Mouse (Mus musculus) adrenal gland, adult (tissue): ENCODE data around the gene Slc39a11.

Experiments used
- DNase-seq, 2 experiments: peaks; one replicate each; pipeline ENCODE4 v3.0.0; 2022 to 2023; ENCODE audit warnings: low spot score in 1 of 2; ENCODE audit not compliant: inconsistent age in 2 of 2

Gene Slc39a11

DNA sequence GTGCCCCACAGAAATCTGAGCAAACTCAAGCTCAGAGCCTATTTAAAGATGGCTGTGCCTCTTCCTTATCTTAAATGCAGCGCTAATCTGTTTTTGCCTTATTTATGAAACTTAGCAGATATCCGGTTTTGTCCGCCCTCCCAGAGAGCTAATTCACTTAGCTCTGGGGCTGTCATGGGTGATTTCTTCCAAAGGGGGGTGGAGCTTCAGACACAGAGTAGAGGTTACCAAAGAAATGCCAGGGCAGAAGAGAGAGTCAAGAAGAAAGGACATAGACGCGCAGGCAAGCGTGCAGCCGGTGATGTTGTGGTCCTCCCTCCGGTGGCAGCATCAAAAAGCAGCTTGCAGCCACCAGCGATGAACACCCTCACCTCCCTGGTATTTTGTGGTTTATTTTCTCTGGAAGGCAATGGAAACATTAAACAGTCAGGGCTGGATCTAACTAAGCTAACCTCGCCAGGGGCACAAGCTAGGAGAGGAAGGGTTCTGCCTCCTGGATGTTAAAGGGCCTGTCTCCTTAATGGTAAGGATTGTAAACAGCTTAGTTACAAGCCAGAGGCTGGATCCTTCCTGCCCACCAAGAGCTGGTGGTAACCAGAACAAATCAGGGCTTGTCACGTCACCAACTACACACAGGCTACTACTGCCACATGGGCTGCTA, 103.5 kb downstream of the Slc39a11 start:
- DNase-seq = peak in 1 of 2 experiments; percentile 42

DNA sequence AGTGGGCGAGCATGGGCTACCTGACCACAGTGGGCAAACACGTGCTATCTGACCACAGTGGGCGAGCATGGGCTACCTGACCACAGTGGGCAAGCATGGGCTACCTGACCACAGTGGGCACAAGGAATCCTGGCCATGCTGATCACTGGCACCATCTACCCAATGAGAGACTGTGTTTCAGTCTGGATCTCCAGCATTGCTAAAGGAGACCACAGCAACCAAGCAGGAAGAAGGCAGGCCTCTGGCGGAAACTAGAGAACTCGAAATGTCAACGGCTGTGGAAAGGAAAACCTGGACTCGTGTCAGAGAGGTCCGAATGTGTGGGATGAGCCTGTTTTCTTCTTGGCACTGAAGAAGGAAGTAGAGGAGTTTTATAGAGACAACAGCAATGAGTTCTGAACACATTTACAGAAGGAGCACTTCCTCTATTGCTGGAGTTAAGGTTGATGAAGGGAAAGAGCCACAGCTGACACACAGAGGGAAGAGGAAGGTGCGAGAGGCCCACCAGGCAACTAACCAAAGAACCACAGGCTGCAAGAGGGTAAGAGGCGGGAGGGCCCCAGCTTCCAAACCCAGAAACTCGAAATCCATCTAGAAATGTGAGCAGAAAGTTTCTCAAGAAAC, 105.8 kb downstream of the Slc39a11 start:
- no peak for DNase-seq

DNA sequence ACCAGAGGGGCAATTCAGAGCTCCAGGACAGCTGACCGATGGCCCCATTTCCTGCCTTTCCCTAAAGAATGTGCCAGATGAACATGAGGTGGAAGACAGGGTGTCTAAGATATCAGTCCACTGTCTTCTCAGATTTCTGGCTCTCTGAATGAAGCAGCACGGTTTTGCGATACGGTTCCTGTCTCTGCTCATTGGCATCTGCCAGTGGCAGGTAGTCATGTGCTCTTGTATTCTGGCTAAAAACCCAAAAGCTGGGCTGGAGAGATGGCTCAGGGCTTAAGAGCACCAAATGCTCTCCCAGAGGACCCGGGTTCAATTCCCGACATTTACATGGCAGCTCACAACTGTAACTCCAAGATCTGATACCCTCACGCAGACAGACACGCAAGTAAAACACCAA, 108.8 kb downstream of the Slc39a11 start:
- DNase-seq = no peak

DNA sequence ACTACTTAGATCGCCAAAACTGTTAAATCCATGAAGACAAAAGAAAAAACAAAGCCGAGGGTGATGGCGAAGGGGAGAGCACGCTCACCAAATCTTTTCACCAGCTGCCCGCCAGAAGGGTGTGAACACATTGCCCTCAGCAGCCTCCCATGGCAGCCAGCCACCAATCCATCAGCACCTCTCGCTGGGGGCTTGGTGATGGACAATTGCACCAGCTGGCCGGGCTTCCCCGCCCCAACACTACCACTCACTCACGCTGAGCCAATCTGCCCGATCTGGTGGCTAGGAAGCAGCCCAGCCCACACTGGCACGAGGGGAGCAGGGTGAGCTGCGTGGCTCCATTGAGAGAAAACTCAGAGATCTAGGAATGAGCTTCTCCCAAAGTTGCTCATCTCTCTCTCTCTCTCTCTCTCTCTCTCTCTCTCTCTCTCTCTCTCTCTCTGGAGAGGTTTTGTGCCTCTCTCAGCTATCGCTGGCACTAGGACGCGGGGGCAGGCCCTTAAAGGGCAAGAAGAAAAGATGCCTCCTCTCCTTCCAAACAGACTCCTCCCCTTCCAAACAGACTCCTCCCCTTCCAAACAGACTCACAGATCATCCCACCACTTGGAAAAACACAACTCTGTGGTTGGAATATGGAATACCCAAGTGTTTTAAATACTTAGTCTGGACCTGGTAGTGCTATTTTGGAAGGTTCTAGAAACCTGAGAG, 110.2 kb downstream of the Slc39a11 start:
- DNase-seq = peak; percentile 18 to 42

DNA sequence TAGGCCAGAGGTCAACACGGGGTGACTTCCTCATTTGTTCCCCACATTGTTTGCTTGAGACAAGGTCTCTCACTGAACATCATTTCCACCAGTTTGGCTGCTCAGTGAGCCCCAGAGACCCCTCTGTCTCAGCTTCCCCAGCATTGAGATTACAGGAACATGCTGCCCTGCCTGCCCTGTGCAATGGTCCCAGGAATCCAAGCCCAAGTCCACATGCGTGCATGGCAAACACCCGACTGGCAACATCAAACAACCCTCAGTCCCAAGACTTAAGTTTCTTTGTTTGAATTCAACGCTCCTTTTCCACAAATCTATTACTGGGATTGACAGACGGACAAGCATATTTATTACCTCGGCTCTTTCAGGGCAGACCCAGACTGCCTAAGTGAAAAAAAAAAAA, 110.8 kb downstream of the Slc39a11 start:
- DNase-seq = no peak

DNA sequence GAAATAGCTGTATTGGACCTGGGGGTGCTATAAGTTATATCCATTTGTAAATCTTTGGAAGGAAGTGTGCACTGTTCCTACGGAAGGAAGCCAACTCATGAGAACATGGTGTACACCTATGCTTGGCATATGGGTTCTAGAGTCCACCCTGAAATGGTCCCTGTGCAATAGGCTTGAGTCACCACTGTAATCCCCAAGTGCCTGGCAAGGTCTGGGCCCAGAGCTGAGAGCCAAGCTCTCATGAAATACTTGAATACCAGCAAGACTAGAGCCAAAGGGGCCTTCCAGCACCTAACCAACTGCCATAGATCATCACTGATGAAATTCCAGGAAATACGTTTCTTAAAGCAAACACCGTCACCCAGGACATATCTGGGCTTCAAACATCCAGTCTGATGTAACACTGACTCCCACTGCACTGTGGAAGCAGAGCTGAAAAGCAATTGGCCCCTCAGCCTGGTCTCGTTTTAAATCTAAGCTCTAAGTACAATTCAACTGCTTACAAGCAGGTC, 111.4 kb downstream of the Slc39a11 start:
- DNase-seq = peak in 1 of 2 experiments; percentile 57

DNA sequence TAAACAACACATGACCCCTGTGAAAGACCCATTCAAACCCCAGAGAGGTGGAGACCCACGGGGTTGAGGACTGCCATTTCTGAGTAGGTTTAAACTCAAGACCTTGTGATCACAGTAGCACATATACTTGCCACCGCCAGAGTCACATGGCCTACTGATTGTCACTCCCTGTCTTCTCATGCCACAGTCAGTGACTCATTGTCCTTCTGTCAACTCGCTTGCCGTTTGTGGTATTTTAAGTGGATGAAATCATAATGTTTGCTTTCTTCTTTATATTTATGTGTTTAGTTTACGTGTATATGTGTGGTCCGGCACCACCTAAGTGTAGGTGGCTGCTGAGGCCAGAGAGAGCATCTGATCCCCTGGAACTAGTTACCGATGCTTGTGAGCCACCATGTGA, 112.2 kb downstream of the Slc39a11 start:
- no peak for DNase-seq

DNA sequence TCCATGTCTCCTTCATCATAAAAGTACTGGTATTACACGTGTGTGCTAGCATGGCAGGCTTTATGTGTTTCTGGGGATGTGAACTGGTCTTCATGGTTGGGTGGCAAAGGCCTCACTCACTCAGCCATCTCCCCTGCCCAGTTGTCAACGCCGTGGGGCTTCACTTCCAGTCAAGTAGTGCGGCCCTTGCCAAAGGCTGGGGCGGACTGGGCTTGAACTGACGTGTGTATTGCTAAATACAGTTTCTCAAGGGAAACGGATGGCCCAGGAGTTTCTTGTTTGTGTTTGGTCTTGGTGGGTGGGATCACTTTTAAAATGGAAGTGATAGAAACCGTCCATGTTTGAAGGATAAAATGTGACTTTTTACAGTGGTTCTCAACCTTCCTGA, 112.7 kb downstream of the Slc39a11 start:
- DNase-seq = no peak

DNA sequence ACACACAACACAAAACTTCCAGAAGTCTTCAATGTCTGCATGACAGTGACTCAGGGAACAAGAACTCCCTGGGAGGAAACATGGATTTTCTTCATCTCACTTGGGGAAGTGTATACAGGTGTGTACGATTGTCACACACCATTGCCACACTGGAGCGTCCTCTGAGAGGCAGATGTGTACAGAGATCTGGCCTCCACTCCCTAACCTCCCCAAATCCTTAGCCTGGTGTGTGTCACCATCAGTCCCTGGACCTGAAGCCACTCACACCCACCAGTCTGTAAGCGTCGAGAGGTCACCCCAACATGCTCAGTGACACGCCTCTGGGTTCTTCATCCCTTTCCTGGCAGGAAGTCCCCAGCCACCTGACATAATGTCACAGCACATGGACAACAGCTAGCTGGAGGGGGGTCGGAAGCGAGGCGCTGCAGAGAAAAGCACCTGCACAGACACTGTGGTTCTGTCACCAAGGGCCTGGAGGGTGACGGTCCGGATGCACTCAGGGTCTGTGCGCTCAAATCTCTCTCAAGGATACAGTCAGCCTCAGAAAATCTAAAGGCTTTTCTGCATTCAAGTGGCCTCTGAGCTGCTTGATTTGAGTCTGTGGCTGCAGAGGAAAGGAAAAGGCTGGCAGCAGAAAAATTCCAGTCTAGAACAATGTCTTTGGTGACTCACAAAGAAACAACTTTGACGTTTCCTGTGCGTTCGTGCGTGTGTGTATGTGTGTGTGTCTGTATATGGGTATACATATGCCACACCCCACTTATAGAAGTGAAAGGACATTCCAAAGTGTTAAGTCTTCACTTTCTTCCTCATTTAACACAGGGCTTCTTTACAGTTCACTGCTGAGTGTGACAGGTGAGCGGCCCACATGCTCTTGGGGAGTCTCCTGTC, 113.3 kb downstream of the Slc39a11 start:
- no peak for DNase-seq

DNA sequence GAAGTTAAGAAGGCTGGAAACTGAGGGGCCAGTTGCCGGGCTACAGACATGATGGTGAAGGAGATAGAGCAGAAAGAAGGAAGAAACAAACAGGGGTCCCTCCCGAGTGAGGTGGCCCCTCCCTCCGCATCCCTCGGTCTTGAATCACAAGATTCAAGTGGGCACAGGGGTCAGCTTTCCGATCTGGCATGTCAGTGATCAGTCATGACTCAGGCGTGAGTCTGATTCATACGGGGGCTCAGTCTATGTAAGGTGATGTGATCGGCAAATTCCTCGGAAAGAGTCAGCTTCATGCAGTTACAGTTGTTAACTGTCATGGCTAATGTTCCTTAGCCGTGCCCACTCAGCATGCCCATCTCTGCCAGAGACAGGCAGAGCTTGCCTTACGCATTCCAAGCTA, 115.5 kb downstream of the Slc39a11 start:
- no peak for DNase-seq

DNA sequence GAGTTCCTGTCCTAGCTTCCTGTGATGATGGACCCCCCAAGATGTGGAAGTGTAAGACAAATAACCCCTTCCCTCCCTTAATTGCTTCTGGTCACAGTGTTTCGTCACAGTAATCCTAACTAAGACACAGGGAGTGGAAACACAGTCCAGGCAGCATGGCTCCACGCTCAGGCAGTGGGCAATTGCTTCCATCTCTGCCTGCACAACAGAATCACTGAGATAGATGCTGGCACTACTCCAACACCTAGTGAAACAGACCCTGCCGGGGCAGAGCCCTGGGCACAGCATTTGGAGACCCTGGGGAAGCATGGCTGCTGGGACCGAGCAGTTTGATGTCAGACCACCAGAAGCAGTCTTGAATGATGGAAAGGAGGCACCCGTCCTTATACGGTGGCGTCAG, 115.9 kb downstream of the Slc39a11 start:
- DNase-seq = no peak

DNA sequence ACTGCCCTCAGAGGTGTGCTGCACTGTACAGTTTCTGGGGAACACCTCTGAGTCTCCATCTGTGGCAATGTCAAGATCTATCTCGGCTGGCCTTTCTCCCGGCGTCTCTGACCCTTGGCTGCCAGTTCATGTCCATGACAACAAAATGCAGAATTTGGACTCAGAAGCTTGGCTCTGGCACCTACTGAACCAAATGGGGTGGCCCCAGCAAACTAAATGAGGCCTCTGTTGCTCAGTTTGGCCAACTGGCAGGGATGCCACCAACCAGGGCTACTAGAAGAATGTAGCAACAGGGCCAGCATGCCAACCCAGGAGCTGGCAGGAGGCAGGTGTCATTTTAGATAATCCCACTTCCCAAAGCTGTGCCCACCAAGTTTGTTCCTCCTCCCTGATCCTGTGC, 121.5 kb downstream of the Slc39a11 start:
- DNase-seq = no peak

DNA sequence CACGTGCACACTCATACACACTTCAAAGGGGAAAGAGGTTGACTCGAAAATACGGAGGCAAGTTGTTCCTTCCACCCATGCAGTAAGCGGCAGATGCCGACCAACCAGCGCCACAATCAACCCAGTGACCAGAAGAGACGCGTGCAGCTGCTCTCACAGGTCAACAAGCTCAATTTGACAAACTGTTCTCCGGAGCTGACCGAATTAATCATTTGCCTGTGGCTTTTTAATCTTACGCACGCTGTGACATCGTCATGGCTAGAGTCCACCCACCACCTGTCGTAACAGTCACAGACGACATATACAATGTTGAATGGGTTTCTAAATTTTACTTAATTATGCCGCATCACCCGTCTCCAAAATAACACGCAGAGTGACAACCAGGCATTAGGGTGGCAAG, 124.1 kb downstream of the Slc39a11 start:
- DNase-seq = peak; percentile 20 to 32

DNA sequence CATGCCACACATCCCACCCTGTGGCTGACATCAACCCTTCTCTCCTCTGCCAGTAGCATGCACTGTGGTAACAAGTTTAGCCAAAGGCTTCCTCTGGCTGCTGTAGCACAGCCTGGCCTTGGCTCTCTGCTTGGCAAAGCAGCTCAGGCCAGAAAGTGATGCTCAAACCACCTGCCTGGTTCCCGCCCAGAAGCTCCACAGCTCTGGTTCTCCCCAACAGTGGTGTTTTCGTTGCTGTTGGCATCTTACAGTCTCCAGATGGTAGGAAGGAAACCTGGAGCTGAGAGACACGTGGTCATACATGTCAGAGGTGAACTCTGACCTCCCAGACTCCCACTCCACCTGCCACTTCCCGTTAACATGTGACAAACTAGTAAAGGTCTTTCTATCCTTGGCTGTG, 127.2 kb downstream of the Slc39a11 start:
- DNase-seq = no peak

DNA sequence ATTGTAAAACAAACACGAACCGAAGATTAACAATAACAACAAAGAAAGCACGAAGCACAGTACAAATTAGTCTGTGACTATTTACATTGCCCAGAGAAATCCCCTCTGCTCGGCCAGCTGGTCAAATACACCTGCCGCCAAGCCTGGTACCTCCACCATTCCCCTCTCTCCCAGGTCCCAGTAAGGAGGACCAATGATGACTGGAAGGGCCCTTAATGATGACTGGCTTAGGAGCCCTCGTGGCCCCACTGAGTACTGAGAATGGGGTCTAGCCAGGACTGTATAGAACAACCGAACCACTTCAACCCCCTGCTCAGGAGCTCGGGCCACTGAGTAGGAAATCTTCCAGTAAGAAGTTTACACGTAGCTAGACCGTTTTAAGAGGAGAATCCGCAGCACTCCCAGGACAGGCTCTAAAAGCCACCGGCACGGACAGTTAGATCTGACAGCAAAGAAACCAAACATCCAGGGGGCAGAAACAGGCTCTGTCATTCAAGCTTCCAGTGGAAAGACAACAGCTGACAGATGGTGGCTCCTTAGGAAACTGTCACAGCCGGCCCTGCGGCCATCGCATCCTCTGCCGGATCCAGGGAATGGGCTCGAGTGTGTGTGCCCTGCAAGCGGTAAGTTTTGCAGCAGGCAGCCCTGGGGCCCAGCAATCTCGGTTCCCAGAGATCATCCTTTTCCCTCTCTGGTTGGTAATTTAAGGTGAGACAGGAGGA, 128.2 kb downstream of the Slc39a11 start:
- no peak for DNase-seq

DNA sequence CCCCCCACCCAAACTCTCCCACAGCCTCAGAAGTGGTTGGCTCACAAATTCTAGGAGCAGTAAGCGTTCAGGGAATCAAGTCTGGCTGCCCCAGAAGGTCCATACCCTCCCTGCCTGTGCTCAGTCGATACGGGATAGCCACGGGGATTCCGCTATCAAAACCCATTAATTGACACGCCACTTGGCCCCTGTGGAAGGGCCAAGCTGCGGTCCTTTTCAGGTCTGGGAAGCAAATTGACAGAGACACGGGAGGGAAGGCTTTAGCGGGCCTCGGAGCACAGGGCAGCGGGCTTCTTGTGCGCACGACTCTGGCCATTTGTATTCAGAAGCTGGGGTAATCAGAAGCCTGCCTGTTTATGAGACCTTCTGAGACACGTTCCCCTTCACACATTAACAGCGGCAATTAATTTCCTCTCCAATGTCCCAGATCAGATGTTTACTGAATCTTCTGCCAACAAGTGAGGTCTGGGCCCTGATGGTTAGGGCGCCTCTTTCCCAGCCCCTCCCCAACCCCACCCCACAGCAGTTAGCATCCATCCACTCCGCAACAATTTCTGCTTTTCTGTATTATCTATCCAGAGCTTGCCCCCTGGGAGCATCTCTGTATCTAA, 128.9 kb downstream of the Slc39a11 start:
- DNase-seq = no peak

DNA sequence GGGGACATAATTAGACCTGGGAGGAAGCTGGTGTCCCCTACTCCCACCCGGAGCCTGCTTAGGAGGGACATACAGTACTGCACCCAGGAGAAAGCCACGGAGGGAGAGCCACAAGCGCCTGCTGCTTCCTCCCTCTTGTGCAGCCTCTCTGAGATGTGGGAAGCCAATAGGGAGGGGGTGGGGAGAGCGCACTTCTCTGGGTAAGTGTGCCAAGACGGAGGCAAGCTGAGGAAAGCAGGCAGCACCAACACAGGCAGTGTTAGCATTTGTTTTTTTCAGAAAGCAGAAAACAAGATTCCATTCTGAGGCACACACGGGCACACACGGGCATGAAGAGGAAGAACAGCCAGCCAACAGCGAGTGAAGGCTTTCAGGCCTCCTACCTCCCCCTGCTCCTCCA, 129.5 kb downstream of the Slc39a11 start:
- no peak for DNase-seq

DNA sequence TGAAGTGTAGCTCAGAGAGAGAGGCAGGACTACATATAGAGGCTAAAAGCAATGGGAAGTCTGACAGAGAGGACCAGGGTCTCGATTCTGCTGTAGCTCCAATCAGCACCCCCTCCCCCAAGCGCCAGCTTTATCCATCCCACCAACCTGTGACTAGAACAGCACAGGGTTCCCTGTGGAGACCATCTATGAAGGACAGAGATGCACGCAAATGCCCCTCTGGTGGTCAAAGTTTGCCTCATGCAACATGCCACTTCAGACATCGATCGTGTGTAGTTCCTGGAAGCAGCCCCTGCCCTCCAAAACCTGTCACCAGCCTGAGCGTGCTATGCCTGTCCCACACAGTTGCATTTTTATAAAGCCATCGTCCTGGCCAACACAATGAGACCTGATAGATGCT, 129.9 kb downstream of the Slc39a11 start:
- DNase-seq = no peak

DNA sequence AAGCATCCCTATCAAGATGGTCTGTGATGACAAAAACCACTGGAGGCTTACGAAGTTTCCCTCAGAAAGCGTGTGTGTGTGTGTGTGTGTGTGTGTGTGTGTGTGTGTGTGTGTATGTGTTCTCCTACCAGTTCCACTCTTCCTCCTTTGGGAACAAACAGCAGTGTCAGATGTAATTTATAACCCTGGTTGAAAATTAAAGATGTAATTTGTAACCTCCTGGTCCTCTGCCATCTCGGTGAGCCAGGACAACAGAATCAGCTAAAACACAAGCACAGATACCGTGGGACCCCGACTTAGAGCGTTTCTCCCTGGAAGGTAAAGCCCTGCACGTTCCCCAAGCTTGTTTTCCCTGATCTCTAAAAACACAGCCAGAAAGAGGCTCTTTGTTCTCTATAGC, 131.7 kb downstream of the Slc39a11 start:
- no peak for DNase-seq

DNA sequence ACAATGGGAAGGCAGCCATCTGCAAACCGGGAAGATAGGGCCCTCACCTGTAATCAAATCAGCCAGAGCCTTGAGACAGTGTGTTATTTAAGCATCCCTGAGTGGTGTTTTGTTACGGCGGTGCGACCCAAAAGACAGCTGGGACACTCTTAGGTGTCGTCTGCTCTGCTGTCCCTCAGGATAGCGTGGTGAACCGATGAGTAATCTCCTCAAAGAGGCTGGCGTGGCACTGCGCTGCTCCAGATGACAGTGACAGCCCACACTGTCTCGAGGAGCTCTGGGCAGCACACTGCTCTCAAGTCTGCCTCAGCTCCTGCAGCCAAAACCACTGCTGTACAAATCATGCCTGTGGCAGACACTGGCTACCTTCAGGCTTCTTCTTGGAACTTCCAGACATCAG, 133.7 kb downstream of the Slc39a11 start:
- DNase-seq = no peak
